30 mouse cellular contexts compared by ENCODE assay signal in the genomic region with DNA sequence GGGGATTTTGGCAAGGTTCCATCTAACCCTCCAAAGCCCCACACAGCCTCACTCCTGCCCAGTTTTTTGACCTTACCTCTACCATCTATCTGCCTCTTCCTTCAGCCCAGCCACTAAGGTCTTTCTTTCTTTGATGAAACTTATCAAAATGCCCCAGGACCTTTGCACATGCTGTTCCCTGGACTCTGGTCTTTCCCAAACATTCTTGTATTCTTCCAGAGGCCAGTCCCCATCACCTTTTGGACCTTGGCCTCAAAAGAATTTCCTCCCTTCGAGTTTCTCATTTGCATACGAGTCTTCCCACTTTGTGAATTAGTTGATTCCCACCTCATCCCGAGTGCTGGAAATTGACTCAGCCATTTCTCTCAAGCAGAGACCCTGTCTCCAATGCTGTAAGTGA. TPM values are rescaled to one million over a fixed set of nuclear protein-coding genes. Genes with fewer than 3 reads are reported as not detected.
DNase-seq lines count a peak whose midpoint lies in the region; ATAC-seq and TF ChIP-seq lines count a peak whose summit lies in the region.
"Had no signal": no experiment of that assay in that cellular context is flagged by ENCODE, and none has a peak within 500 bp of the region (broad histone marks: within the 10 kb centered on the region; RNA-seq: fewer than 3 reads in every experiment).

No protein-coding gene starts in this region.

- no peak overlapping the region for H3K9ac ChIP-seq in liver, postnatal 0 days (replicated peaks)
- H3K9ac ChIP-seq: embryonic facial prominence, embryonic 13.5 days; forebrain, embryonic 12.5 days; forebrain, embryonic 15.5 days; heart, embryonic 12.5 days; heart, embryonic 15.5 days; hindbrain, embryonic 14.5 days had no signal

- no peak for TF ChIP-seq CTCF in gastrocnemius, adult 2 months (IDR thresholded peaks at IDR 0.05)
- TF ChIP-seq CTCF in liver, postnatal 0 days (IDR thresholded peaks at IDR 0.05; ENCODE audit: low read depth): no peak
- no peak for TF ChIP-seq CTCF in small intestine, adult 2 months (IDR thresholded peaks at IDR 0.05; ENCODE audit: extremely low read depth, insufficient read length, insufficient replicate concordance, low read depth, low read length)

- no peak overlapping the region for H3K4me3 ChIP-seq in gastrocnemius, adult 2 months
- H3K4me3 ChIP-seq in liver, postnatal 0 days (ENCODE audit: low read depth, low read length): no peak overlapping the region
- 0 out of 2 replicates have a peak overlapping the region, but pooled peaks have one; percentile 0 for H3K4me3 ChIP-seq in small intestine, adult 2 months (ENCODE audit: low read depth, low read length)
- H3K4me3 ChIP-seq: embryonic facial prominence, embryonic 10.5 days; embryonic facial prominence, embryonic 13.5 days; erythroblast, embryonic 14.5 days; forebrain, embryonic 12.5 days; forebrain, embryonic 15.5 days; heart, embryonic 12.5 days; heart, embryonic 15.5 days had no signal

- ATAC-seq in liver, postnatal 0 days: no peak
- ATAC-seq: forebrain, embryonic 15.5 days; hindbrain, postnatal 0 days had no signal

- H3K4me2 ChIP-seq in liver, postnatal 0 days (ENCODE audit: low read depth, low read length): no peak overlapping the region
- H3K4me2 ChIP-seq: embryonic facial prominence, embryonic 13.5 days; forebrain, embryonic 12.5 days; forebrain, embryonic 15.5 days; heart, embryonic 12.5 days; heart, embryonic 15.5 days; hindbrain, embryonic 14.5 days had no signal

- no peaks in the 10 kb centered on the region for H3K9me3 ChIP-seq in liver, postnatal 0 days (ENCODE audit: low read length)
- H3K9me3 ChIP-seq: embryonic facial prominence, embryonic 10.5 days; embryonic facial prominence, embryonic 13.5 days; forebrain, embryonic 12.5 days; forebrain, embryonic 15.5 days; heart, embryonic 12.5 days; heart, embryonic 15.5 days had no signal

- no peaks in the 10 kb centered on the region; the same call in 1 of the 2 replicates for H3K36me3 ChIP-seq in liver, postnatal 0 days (replicated peaks; ENCODE audit: insufficient read depth, low read length)
- H3K36me3 ChIP-seq in small intestine, adult 2 months (ENCODE audit: control insufficient read depth, insufficient read depth, low read length): peaks cover 14% of the 10 kb centered on the region
- H3K36me3 ChIP-seq: embryonic facial prominence, embryonic 10.5 days; embryonic facial prominence, embryonic 13.5 days; forebrain, embryonic 12.5 days; forebrain, embryonic 15.5 days; heart, embryonic 12.5 days; heart, embryonic 15.5 days had no signal

- no peak for TF ChIP-seq EP300 in liver, postnatal 0 days (IDR thresholded peaks at IDR 0.05; ENCODE audit: low read depth)

- peak overlapping the region; percentile 8; the same call in 1 of the 2 replicates for H3K27ac ChIP-seq in gastrocnemius, adult 2 months
- H3K27ac ChIP-seq in liver, postnatal 0 days (ENCODE audit: low read depth): 0 out of 2 replicates have a peak overlapping the region, but pooled peaks have one; percentile 55
- peak overlapping the region; percentile 79 for H3K27ac ChIP-seq in small intestine, adult 2 months (ENCODE audit: insufficient read depth, low read depth, low read length)
- H3K27ac ChIP-seq: embryonic facial prominence, embryonic 10.5 days; embryonic facial prominence, embryonic 13.5 days; forebrain, embryonic 12.5 days; forebrain, embryonic 15.5 days; heart, embryonic 15.5 days; hindbrain, embryonic 14.5 days; hindbrain, postnatal 0 days had no signal

- intact Hi-C loops in gastrocnemius, adult 2 months (cut with DNase I): no loop called here

- WGBS in liver, postnatal 0 days (ENCODE audit: insufficient replicate concordance): 83% methylated on average over 3 of the region's 3 CpGs
- WGBS in small intestine, adult 2 months: 64% methylated on average over 3 of the region's 3 CpGs

- H3K4me1 ChIP-seq in liver, postnatal 0 days (ENCODE audit: insufficient read depth): peaks cover 44% of the 10 kb centered on the region
- peaks cover 68% of the 10 kb centered on the region for H3K4me1 ChIP-seq in small intestine, adult 2 months (ENCODE audit: control insufficient read depth, insufficient read depth, insufficient read length, low read length)
- H3K4me1 ChIP-seq: forebrain, embryonic 12.5 days; forebrain, embryonic 15.5 days had no signal

- no peak for TF ChIP-seq POLR2A in small intestine, adult 2 months (IDR thresholded peaks at IDR 0.05; ENCODE audit: low read depth, low read length)

- no peak for DNase-seq in gastrocnemius, adult 2 months
- no peak for DNase-seq in gastrocnemius, adult 8-10 months (ENCODE audit: low spot score in 2 of 2)
- peak; percentile 66 for DNase-seq in kidney, adult 9 months
- DNase-seq in kidney, adult 11 months: no peak
- DNase-seq in liver, postnatal 0 days: no peak
- DNase-seq in liver: no peak
- no peak for DNase-seq in neural tube, embryonic 10.5 days (ENCODE audit: extremely low spot score, low spot score)
- DNase-seq: cerebellum, adult 11 months; cerebellum, adult 2 months; cerebellum, adult 9-11 months; cerebellum, postnatal 36 days; embryo, embryonic 11 days; gastrocnemius, postnatal 14 days; heart, adult 18-20 months; heart, postnatal 10 days; heart, postnatal 4 days had no signal

- H3K27me3 ChIP-seq in liver, postnatal 0 days (ENCODE audit: insufficient read depth, low read length): no peaks in the 10 kb centered on the region
- H3K27me3 ChIP-seq in small intestine, adult 2 months (ENCODE audit: control insufficient read depth, insufficient read depth, low read length): no peaks in the 10 kb centered on the region
- H3K27me3 ChIP-seq: embryonic facial prominence, embryonic 13.5 days; forebrain, embryonic 12.5 days; forebrain, embryonic 15.5 days; heart, embryonic 12.5 days; heart, embryonic 15.5 days had no signal

RNA-seq across cellular contexts. Expression of gene Irak2, which starts 17.2 kb away (rescaled TPM):
- total RNA-seq in gastrocnemius, adult 2 months (2021): 1 to 10 TPM; 3.9 to 6.1 TPM
- total RNA-seq in gastrocnemius, adult 8-10 months (2022): 1 to 10 TPM; 3.3 to 7.4 (median 4.7) TPM
- 9.2 and 10.8 TPM in 2 replicates for polyA plus RNA-seq in liver, postnatal 0 days (2015; fragmentation: Nextera tagmentation; extraction: Ambion mirVana)
- 35.4 and 97.6 TPM in 2 replicates for polyA plus RNA-seq in small intestine, adult 2 months (2012; rRNA removed)

RNA-seq across cellular contexts. Expression of gene Vhl, which starts 31.7 kb away (rescaled TPM):
- 1 to 10 TPM; 5.1 to 5.9 TPM for total RNA-seq in gastrocnemius, adult 2 months (2021)
- 1 to 10 TPM; 5.3 to 7.3 (median 6.2) TPM for total RNA-seq in gastrocnemius, adult 8-10 months (2022)
- polyA plus RNA-seq in liver, postnatal 0 days (2015; fragmentation: Nextera tagmentation; extraction: Ambion mirVana): 10.0 and 12.9 TPM in 2 replicates
- 6.0 and 7.8 TPM in 2 replicates for polyA plus RNA-seq in small intestine, adult 2 months (2012; rRNA removed)

RNA-seq across cellular contexts. Expression of gene Tatdn2, which starts 41.4 kb away (rescaled TPM):
- total RNA-seq in gastrocnemius, adult 2 months (2021): 10 to 100 TPM; 36.4 to 41.1 TPM
- 10 to 100 TPM; 41.0 to 65.6 (median 53.0) TPM for total RNA-seq in gastrocnemius, adult 8-10 months (2022)
- polyA plus RNA-seq in liver, postnatal 0 days (2015; fragmentation: Nextera tagmentation; extraction: Ambion mirVana): 0.62 and 0.83 TPM in 2 replicates
- 11.3 and 16.6 TPM in 2 replicates for polyA plus RNA-seq in small intestine, adult 2 months (2012; rRNA removed)

RNA-seq across cellular contexts. Expression of gene Brk1, which starts 50.9 kb away (rescaled TPM):
- 10 to 100 TPM; 37.3 to 46.0 TPM for total RNA-seq in gastrocnemius, adult 2 months (2021)
- total RNA-seq in gastrocnemius, adult 8-10 months (2022): 10 to 100 TPM; 37.5 to 44.8 (median 44.1) TPM
- 88.5 and 88.9 TPM in 2 replicates for polyA plus RNA-seq in liver, postnatal 0 days (2015; fragmentation: Nextera tagmentation; extraction: Ambion mirVana)
- 36.4 and 71.2 TPM in 2 replicates for polyA plus RNA-seq in small intestine, adult 2 months (2012; rRNA removed)

RNA-seq across cellular contexts. Expression of gene Fancd2os, which starts 55.0 kb away (rescaled TPM):
- not detected for total RNA-seq in gastrocnemius, adult 2 months (2021)
- not detected for total RNA-seq in gastrocnemius, adult 8-10 months (2022)
- 0.12 and 0.14 TPM in 2 replicates for polyA plus RNA-seq in liver, postnatal 0 days (2015; fragmentation: Nextera tagmentation; extraction: Ambion mirVana)
- not detected in 2 replicates for polyA plus RNA-seq in small intestine, adult 2 months (2012; rRNA removed)
- total RNA-seq: adrenal gland, postnatal 10 days; gastrocnemius, postnatal 14 days; gastrocnemius, postnatal 4 days; heart, adult 18-20 months; heart, postnatal 10 days; heart, postnatal 4 days; hindbrain, postnatal 0 days had no signal
- polyA plus RNA-seq: activated CD4-positive, CD25-positive, alpha-beta regulatory T cell, adult 4 months; cerebellum, adult 2 months; embryonic facial prominence, embryonic 13.5 days; erythroblast, embryonic 14.5 days; heart, embryonic 12.5 days; hindbrain, embryonic 11.5 days; hindbrain, embryonic 14.5 days; hindbrain, postnatal 0 days had no signal

Comparison
In these comparisons a context has a peak if more than half of its experiments do, and no peak if none do; other contexts are left out.
1. H3K27ac ChIP-seq: peak in every context shown above with its lines; median percentile 79 in small intestine, adult 2 months; 55 in liver, postnatal 0 days; 8 in gastrocnemius, adult 2 months.